ENCODE assay signal across 9 mouse cellular contexts in genomic region chr11:88561191-88561590, GRCm38 (mm10).
DNase-seq lines count a peak whose midpoint lies in the region; ATAC-seq and TF ChIP-seq lines count a peak whose summit lies in the region.
"Had no signal": no experiment of that assay in that cellular context is flagged by ENCODE, and none has a peak within 500 bp of the region (broad histone marks: within the 10 kb centered on the region; RNA-seq: fewer than 3 reads in every experiment).

No protein-coding gene starts in this region.

- no peak overlapping the region for H3K4me2 ChIP-seq in hindbrain, embryonic 16.5 days (ENCODE audit: low read length)
- no peak overlapping the region for H3K4me2 ChIP-seq in midbrain, embryonic 15.5 days
- H3K4me2 ChIP-seq: liver, embryonic 15.5 days had no signal

- H3K36me3 ChIP-seq in kidney, adult 2 months (ENCODE audit: control insufficient read depth, insufficient read depth, low read length), result no peaks in the 10 kb centered on the region; the same call in 1 of the 2 replicates
- H3K36me3 ChIP-seq in hindbrain, embryonic 16.5 days (ENCODE audit: control insufficient read depth, insufficient read depth, low read length), result no peaks in the 10 kb centered on the region
- no peaks in the 10 kb centered on the region for H3K36me3 ChIP-seq in midbrain, embryonic 15.5 days (replicated peaks)
- H3K36me3 ChIP-seq: liver, embryonic 15.5 days had no signal

- 0 out of 2 replicates have a peak overlapping the region, but pooled peaks have one; percentile 4 for H3K9ac ChIP-seq in hindbrain, embryonic 16.5 days (ENCODE audit: low read depth, low read length)
- no peak overlapping the region for H3K9ac ChIP-seq in midbrain, embryonic 15.5 days
- H3K9ac ChIP-seq: liver, embryonic 15.5 days had no signal

- 0 out of 2 replicates have a peak, but pooled peaks have one; percentile 15 for ATAC-seq in hindbrain, embryonic 16.5 days
- no peak for ATAC-seq in midbrain, embryonic 15.5 days (replicated peaks)

- 14% methylated on average over 6 of the region's 6 CpGs for WGBS in kidney, adult 2 months
- WGBS in hindbrain, embryonic 16.5 days, result 11% methylated on average over 6 of the region's 6 CpGs
- WGBS in midbrain, embryonic 15.5 days, result 28% methylated on average over 6 of the region's 6 CpGs

- TF ChIP-seq POLR2A in kidney, adult 2 months (IDR thresholded peaks at IDR 0.05; ENCODE audit: low read depth, low read length), result no peak

- no peak overlapping the region for H3K4me3 ChIP-seq in kidney, adult 2 months (ENCODE audit: insufficient read depth, low read depth, low read length)
- H3K4me3 ChIP-seq in hindbrain, embryonic 16.5 days (ENCODE audit: low read length), result no peak overlapping the region
- H3K4me3 ChIP-seq in midbrain, embryonic 15.5 days, result no peak overlapping the region
- H3K4me3 ChIP-seq: liver, embryonic 15.5 days had no signal

- no peak for DNase-seq in kidney, adult 2 months
- no peak for DNase-seq in kidney, adult 9 months
- DNase-seq in embryo, embryonic 11 days, result peak; percentile 60
- no peak for DNase-seq in layer of hippocampus, adult 8-10 months (ENCODE audit: low spot score in 2 of 2)
- DNase-seq in layer of hippocampus, postnatal 10 days (ENCODE audit: low spot score in 2 of 2), result no peak
- no peak for DNase-seq in retina, embryonic 14.5 days (ENCODE audit: low spot score)

- no peaks in the 10 kb centered on the region for H3K27me3 ChIP-seq in kidney, adult 2 months (replicated peaks; ENCODE audit: control insufficient read depth, insufficient read depth, low read length)
- no peaks in the 10 kb centered on the region for H3K27me3 ChIP-seq in hindbrain, embryonic 16.5 days (replicated peaks; ENCODE audit: control insufficient read depth, insufficient read depth, low read length)
- H3K27me3 ChIP-seq in midbrain, embryonic 15.5 days (replicated peaks), result no peaks in the 10 kb centered on the region
- H3K27me3 ChIP-seq: liver, embryonic 15.5 days had no signal

- no peaks in the 10 kb centered on the region for H3K9me3 ChIP-seq in hindbrain, embryonic 16.5 days (ENCODE audit: control insufficient read depth, low read length)
- H3K9me3 ChIP-seq in midbrain, embryonic 15.5 days, result no peaks in the 10 kb centered on the region
- H3K9me3 ChIP-seq: liver, embryonic 15.5 days had no signal

- no peak for TF ChIP-seq CTCF in kidney, adult 2 months (conservative IDR thresholded peaks at IDR 0.05; ENCODE audit: insufficient read depth, insufficient read length, low read depth, low read length)

- peaks cover 28% of the 10 kb centered on the region for H3K4me1 ChIP-seq in kidney, adult 2 months (ENCODE audit: control insufficient read depth, insufficient read depth, low read length)
- peaks cover 26% of the 10 kb centered on the region for H3K4me1 ChIP-seq in hindbrain, embryonic 16.5 days (ENCODE audit: control insufficient read depth, insufficient read depth, low read depth, low read length)
- peaks cover 50% of the 10 kb centered on the region for H3K4me1 ChIP-seq in midbrain, embryonic 15.5 days

- H3K27ac ChIP-seq in kidney, adult 2 months (ENCODE audit: insufficient read depth, low read depth, low read length), result peak overlapping the region; percentile 40; the same call in 1 of the 2 replicates
- no peak overlapping the region; the same call in 1 of the 2 replicates for H3K27ac ChIP-seq in hindbrain, embryonic 16.5 days (ENCODE audit: low read depth, low read length)
- H3K27ac ChIP-seq in midbrain, embryonic 15.5 days, result 0 out of 2 replicates have a peak overlapping the region, but pooled peaks have one; percentile 26
- H3K27ac ChIP-seq: liver, embryonic 15.5 days had no signal
